Mouse (Mus musculus) layer of hippocampus, adult 18-20 months (tissue): ENCODE measurements around the gene Gm20867. TPM values are rescaled to one million over a fixed set of nuclear protein-coding genes. Genes with fewer than 3 reads are reported as not detected.
"Not testable (repeated sequence)": the region's sequence is repeated elsewhere in the genome, so short reads cannot be mapped to it uniquely, and the experiment has no call there.

Experiments used
- DNase-seq, 2 experiments: peaks; one replicate each; pipeline ENCODE4 v3.0.0; 2022; ENCODE audit warnings: low spot score in 2 of 2
- long read RNA-seq: library from polyadenylated mRNA; stranded (forward); transcript quantifications from one replicate; pipeline ENCODE4 v2.0.0, GENCODE M21; 2021
- total RNA-seq, 2 experiments: library from RNA; stranded (reverse); gene quantifications; 2 replicates each; pipeline ENCODE4 v1.2.3; 2021

The Gm20867 gene
- not detected for total RNA-seq
- long read RNA-seq: 0 reads

DNA sequence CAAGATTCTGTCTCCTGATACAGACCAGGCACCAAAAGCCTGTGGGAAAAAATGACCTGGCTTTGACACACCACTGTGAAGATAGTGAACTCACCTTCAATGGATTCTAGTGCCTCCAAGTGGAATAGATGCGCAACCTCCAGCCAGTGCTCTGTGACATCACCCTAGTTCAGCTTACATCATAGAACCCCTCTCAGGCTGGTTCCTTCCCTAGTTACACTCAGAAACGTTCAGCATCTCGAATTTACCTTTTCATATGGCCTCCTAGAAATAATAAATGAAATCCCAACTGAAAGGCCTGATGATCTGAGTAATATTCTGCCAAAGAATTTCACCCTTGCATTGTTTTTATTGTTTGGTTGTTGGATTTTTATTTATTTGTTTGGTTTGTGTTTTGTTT lies at the start of gene Gm20867:
TSS of gene Gm20867 (minus strand) at position 101 of the 400 bp plus-strand sequence.
- DNase-seq: not testable (repeated sequence)

Other genes with a start within 250 kb of the Gm20867 start
- gene Gm29564, start 249.8 kb upstream of the Gm20867 start, total RNA-seq: not detected